Mouse (Mus musculus): ENCODE data around the gene Gm4779. TPM values are rescaled to one million over a fixed set of nuclear protein-coding genes. Genes with fewer than 3 reads are reported as not detected.
A peak's percentile ranks its signal among the peaks of the same experiment; 100 is the strongest.

The Gm4779 gene
- total and polyA plus RNA-seq, 2 experiments, result not detected

GRCm38 (mm10) chrX:101772035-101772434, 22.2 kb downstream of the Gm4779 start:
- H3K9ac ChIP-seq (ENCODE audit: low read depth, low read length), result no peak overlapping the region
- no peaks in the 10 kb centered on the region for H3K36me3 ChIP-seq (ENCODE audit: control insufficient read depth, insufficient read depth, low read length)
- DNase-seq (ENCODE audit: extremely low read depth, low read depth, low spot score), result peak; percentile 34
- H3K79me2 ChIP-seq (ENCODE audit: control insufficient read depth, insufficient read depth, low read length), result no peaks in the 10 kb centered on the region
- 24% methylated on average over 5 of the region's 5 CpGs for WGBS
- no peaks in the 10 kb centered on the region for H3K4me1 ChIP-seq (ENCODE audit: control insufficient read depth, insufficient read depth, low read length)
- no peak overlapping the region for H3K27ac ChIP-seq (replicated peaks; ENCODE audit: insufficient read depth, low read depth, low read length)
- H3K4me3 ChIP-seq (ENCODE audit: insufficient read depth, low read depth, low read length), result no peak overlapping the region
- TF ChIP-seq POLR2A (IDR thresholded peaks at IDR 0.05; ENCODE audit: extremely low read depth, insufficient read depth, low read length), result no peak
- peak; percentile 43 for TF ChIP-seq CTCF (IDR thresholded peaks at IDR 0.05; ENCODE audit: low read depth, low read length)
- H3K27me3 ChIP-seq (ENCODE audit: control insufficient read depth, insufficient read depth, low read length), result no peaks in the 10 kb centered on the region

GRCm38 (mm10) chrX:101770307-101770706, 23.9 kb downstream of the Gm4779 start:
- Histone ChIP-seq H3K9ac (ENCODE audit: low read depth, low read length) (no peak overlapping the region), H3K4me1 (ENCODE audit: control insufficient read depth, insufficient read depth, low read length) (no peaks in the 10 kb centered on the region), H3K79me2 (ENCODE audit: control insufficient read depth, insufficient read depth, low read length) (no peaks in the 10 kb centered on the region), H3K27ac (replicated peaks; ENCODE audit: insufficient read depth, low read depth, low read length) (no peak overlapping the region), H3K4me3 (ENCODE audit: insufficient read depth, low read depth, low read length) (no peak overlapping the region), H3K36me3 (ENCODE audit: control insufficient read depth, insufficient read depth, low read length) (no peaks in the 10 kb centered on the region), H3K27me3 (ENCODE audit: control insufficient read depth, insufficient read depth, low read length) (no peaks in the 10 kb centered on the region)
- TF ChIP-seq POLR2A (IDR thresholded peaks at IDR 0.05; ENCODE audit: extremely low read depth, insufficient read depth, low read length), result no peak
- TF ChIP-seq CTCF (IDR thresholded peaks at IDR 0.05; ENCODE audit: low read depth, low read length), result no peak
- no peak for DNase-seq (ENCODE audit: extremely low read depth, low read depth, low spot score)
- 77% methylated on average over 3 of the region's 3 CpGs for WGBS

GRCm38 (mm10) chrX:101769478-101769877, 24.7 kb downstream of the Gm4779 start:
- Histone ChIP-seq H3K36me3 (ENCODE audit: control insufficient read depth, insufficient read depth, low read length) (no peaks in the 10 kb centered on the region), H3K27ac (replicated peaks; ENCODE audit: insufficient read depth, low read depth, low read length) (no peak overlapping the region), H3K4me3 (ENCODE audit: insufficient read depth, low read depth, low read length) (no peak overlapping the region), H3K4me1 (ENCODE audit: control insufficient read depth, insufficient read depth, low read length) (no peaks in the 10 kb centered on the region), H3K27me3 (ENCODE audit: control insufficient read depth, insufficient read depth, low read length) (no peaks in the 10 kb centered on the region), H3K9ac (ENCODE audit: low read depth, low read length) (no peak overlapping the region), H3K79me2 (ENCODE audit: control insufficient read depth, insufficient read depth, low read length) (no peaks in the 10 kb centered on the region)
- TF ChIP-seq POLR2A (IDR thresholded peaks at IDR 0.05; ENCODE audit: extremely low read depth, insufficient read depth, low read length), result no peak
- peak; percentile 45 for DNase-seq (ENCODE audit: extremely low read depth, low read depth, low spot score)
- WGBS, result 19% methylated on average over 2 of the region's 2 CpGs

GRCm38 (mm10) chrX:101767280-101767679, 26.9 kb downstream of the Gm4779 start:
- H3K79me2 ChIP-seq (ENCODE audit: control insufficient read depth, insufficient read depth, low read length), result no peaks in the 10 kb centered on the region
- H3K9ac ChIP-seq (ENCODE audit: low read depth, low read length), result no peak overlapping the region
- TF ChIP-seq POLR2A (IDR thresholded peaks at IDR 0.05; ENCODE audit: extremely low read depth, insufficient read depth, low read length) (no peak), CTCF (IDR thresholded peaks at IDR 0.05; ENCODE audit: low read depth, low read length) (no peak)
- DNase-seq (ENCODE audit: extremely low read depth, low read depth, low spot score), result no peak
- H3K4me1 ChIP-seq (ENCODE audit: control insufficient read depth, insufficient read depth, low read length), result no peaks in the 10 kb centered on the region
- WGBS, result 79% methylated on average over 7 of the region's 7 CpGs
- H3K27ac ChIP-seq (replicated peaks; ENCODE audit: insufficient read depth, low read depth, low read length), result no peak overlapping the region
- H3K36me3 ChIP-seq (ENCODE audit: control insufficient read depth, insufficient read depth, low read length), result no peaks in the 10 kb centered on the region
- no peak overlapping the region for H3K4me3 ChIP-seq (ENCODE audit: insufficient read depth, low read depth, low read length)
- H3K27me3 ChIP-seq (ENCODE audit: control insufficient read depth, insufficient read depth, low read length), result no peaks in the 10 kb centered on the region

GRCm38 (mm10) chrX:101765111-101765510, 29.1 kb downstream of the Gm4779 start:
- Histone ChIP-seq H3K4me1 (ENCODE audit: control insufficient read depth, insufficient read depth, low read length) (no peaks in the 10 kb centered on the region), H3K4me3 (ENCODE audit: insufficient read depth, low read depth, low read length) (no peak overlapping the region), H3K36me3 (ENCODE audit: control insufficient read depth, insufficient read depth, low read length) (no peaks in the 10 kb centered on the region), H3K9ac (ENCODE audit: low read depth, low read length) (no peak overlapping the region), H3K79me2 (ENCODE audit: control insufficient read depth, insufficient read depth, low read length) (no peaks in the 10 kb centered on the region), H3K27me3 (ENCODE audit: control insufficient read depth, insufficient read depth, low read length) (no peaks in the 10 kb centered on the region), H3K27ac (replicated peaks; ENCODE audit: insufficient read depth, low read depth, low read length) (no peak overlapping the region)
- DNase-seq (ENCODE audit: extremely low read depth, low read depth, low spot score), result no peak
- 43% methylated on average over 4 of the region's 4 CpGs for WGBS
- no peak for TF ChIP-seq POLR2A (IDR thresholded peaks at IDR 0.05; ENCODE audit: extremely low read depth, insufficient read depth, low read length)
- TF ChIP-seq CTCF (IDR thresholded peaks at IDR 0.05; ENCODE audit: low read depth, low read length), result no peak

- peak; percentile 18 for DNase-seq (ENCODE audit: extremely low read depth, low read depth, low spot score)
- Histone ChIP-seq H3K79me2 (ENCODE audit: control insufficient read depth, insufficient read depth, low read length) (no peaks in the 10 kb centered on the region), H3K36me3 (ENCODE audit: control insufficient read depth, insufficient read depth, low read length) (no peaks in the 10 kb centered on the region), H3K27ac (replicated peaks; ENCODE audit: insufficient read depth, low read depth, low read length) (no peak overlapping the region), H3K4me1 (ENCODE audit: control insufficient read depth, insufficient read depth, low read length) (no peaks in the 10 kb centered on the region), H3K4me3 (ENCODE audit: insufficient read depth, low read depth, low read length) (no peak overlapping the region), H3K9ac (ENCODE audit: low read depth, low read length) (no peak overlapping the region), H3K27me3 (ENCODE audit: control insufficient read depth, insufficient read depth, low read length) (no peaks in the 10 kb centered on the region)
- WGBS, result 53% methylated on average over 5 of the region's 5 CpGs
- TF ChIP-seq CTCF (IDR thresholded peaks at IDR 0.05; ENCODE audit: low read depth, low read length) (no peak), POLR2A (IDR thresholded peaks at IDR 0.05; ENCODE audit: extremely low read depth, insufficient read depth, low read length) (no peak)
Measured at GRCm38 (mm10) chrX:101764621-101765020, 29.6 kb downstream of the Gm4779 start.

Measured in liver, adult 2 months (tissue).